Mouse (Mus musculus): Measurements from ENCODE around the gene Ptcra. TPM values are rescaled to one million over a fixed set of nuclear protein-coding genes. Genes with fewer than 3 reads are reported as not detected.

Ptcra gene
- total and polyA plus RNA-seq, 3 experiments, result 0.17 to 0.56 (median 0.34) TPM

DNA sequence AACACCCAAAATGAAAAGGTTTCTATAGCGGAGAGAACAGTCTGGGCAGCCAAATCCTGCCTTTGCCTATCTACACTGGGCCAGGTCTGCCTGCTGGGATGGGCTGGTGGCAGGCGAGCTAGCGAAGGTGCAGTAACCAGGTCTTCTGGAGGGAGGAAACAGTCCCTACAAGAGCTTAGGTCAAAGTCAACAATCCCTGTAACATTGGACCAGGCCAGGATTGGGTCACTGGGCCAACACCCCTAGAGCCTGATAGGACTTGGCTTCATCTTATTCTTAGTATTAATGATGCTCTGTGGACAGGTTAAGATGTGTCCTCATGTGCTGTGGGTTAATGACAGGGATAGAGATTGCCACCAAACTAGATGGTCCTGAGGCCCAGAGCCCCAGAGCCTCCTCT is 29.5 kb downstream of the Ptcra start:
- Histone ChIP-seq H3K4me1 (ENCODE audit: control insufficient read depth in 1 of 2, insufficient read depth in 2 of 2) (peaks cover 0 to 36% of the 10 kb centered on the region in 2 experiments; a peak in 2 of 4 replicates), H3K9ac (ENCODE audit: insufficient read depth, low read depth) (no peak overlapping the region), H3K4me3 (replicated peaks in 1 of 3; ENCODE audit: low read depth in 2 of 3, low read length in 2 of 3, poor library complexity in 1 of 3) (no peak overlapping the region), H3K4me2 (ENCODE audit: insufficient read depth, low read depth, poor library complexity, severe bottlenecking) (no peak overlapping the region), H3K9me3 (replicated peaks; ENCODE audit: low read length) (peaks cover 2% of the 10 kb centered on the region), H3K79me2 (replicated peaks; ENCODE audit: control insufficient read depth, extremely low read depth, insufficient read depth, poor library complexity, severe bottlenecking) (no peaks in the 10 kb centered on the region), H3K27me3 (replicated peaks) (no peaks in the 10 kb centered on the region), H3K36me3 (replicated peaks in 1 of 2; ENCODE audit: control insufficient read depth in 1 of 2, insufficient read depth in 1 of 2, low read length in 1 of 2) (peaks cover 34 to 54% of the 10 kb centered on the region in 2 experiments), H3K27ac (ENCODE audit: insufficient read depth, low read depth) (no peak overlapping the region)
- DNase-seq (ENCODE audit: extremely low read depth), result no peak
- 0 out of 2 replicates have a peak, but pooled peaks have one; percentile 2 for TF ChIP-seq CHD2 (IDR thresholded peaks at IDR 0.05; ENCODE audit: low read length)
- TF ChIP-seq SMC3 (IDR thresholded peaks at IDR 0.05; ENCODE audit: low read depth, low read length), result no peak
- no peak for TF ChIP-seq POLR2A (IDR thresholded peaks at IDR 0.05; ENCODE audit: low read depth, low read length)
- TF ChIP-seq ELF1 (IDR thresholded peaks at IDR 0.05; ENCODE audit: low read depth, low read length), result no peak
- TF ChIP-seq POLR2AphosphoS2 (IDR thresholded peaks at IDR 0.05; ENCODE audit: low read depth, low read length), result no peak
- no peak for TF ChIP-seq RAD21 (IDR thresholded peaks at IDR 0.05; ENCODE audit: low read depth, low read length)
- dilution Hi-C loops (cut with MboI; ENCODE audit: extremely low pct_ligation_motif_present, extremely low pct_unique_long_range_greater_than_20kb, low sequenced_read_pairs) (no loop called here), in situ Hi-C loops (cut with MboI; ENCODE audit: low pct_ligation_motif_present, low pct_unique_long_range_greater_than_20kb, low sequenced_read_pairs) (no loop called here)

DNA sequence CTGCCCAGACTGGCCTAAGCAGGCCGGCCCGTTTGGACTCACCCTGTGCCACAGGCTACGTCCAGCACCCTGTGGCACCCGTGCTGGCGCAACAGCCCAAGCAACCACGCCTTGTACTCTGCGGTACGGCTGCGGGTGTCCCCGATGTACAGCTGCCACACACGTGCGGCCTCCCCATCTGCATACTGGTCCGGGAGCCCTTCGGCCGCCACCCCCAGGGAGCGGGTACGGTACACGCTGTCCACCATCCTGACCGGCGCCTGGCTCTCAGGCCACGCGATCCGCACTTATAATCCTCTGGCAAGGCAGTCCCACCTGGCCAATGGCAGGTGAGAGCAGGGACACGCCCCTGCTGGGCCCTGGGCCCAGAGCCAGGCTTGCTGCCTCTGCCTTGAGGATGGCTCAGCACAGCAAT is 34.6 kb downstream of the Ptcra start, which contains the start of gene Gnmt:
Gnmt (minus strand) TSS at position 265 of the 415 bp plus-strand sequence.
- dilution Hi-C loops (cut with MboI; ENCODE audit: extremely low pct_ligation_motif_present, extremely low pct_unique_long_range_greater_than_20kb, low sequenced_read_pairs), result no loop called here
- Histone ChIP-seq H3K79me2 (replicated peaks; ENCODE audit: control insufficient read depth, extremely low read depth, insufficient read depth, poor library complexity, severe bottlenecking) (no peaks in the 10 kb centered on the region), H3K27ac (ENCODE audit: insufficient read depth, low read depth) (no peak within 1 kb of the TSS), H3K9ac (ENCODE audit: insufficient read depth, low read depth) (no peak within 1 kb of the TSS), H3K4me3 (replicated peaks in 1 of 3; ENCODE audit: low read depth in 2 of 3, low read length in 2 of 3, poor library complexity in 1 of 3) (no peak within 1 kb of the TSS), H3K27me3 (replicated peaks) (no peaks in the 10 kb centered on the region), H3K36me3 (replicated peaks in 1 of 2; ENCODE audit: control insufficient read depth in 1 of 2, insufficient read depth in 1 of 2, low read length in 1 of 2) (peaks cover 17 to 47% of the 10 kb centered on the region in 2 experiments), H3K4me2 (ENCODE audit: insufficient read depth, low read depth, poor library complexity, severe bottlenecking) (no peak within 1 kb of the TSS), H3K9me3 (replicated peaks; ENCODE audit: low read length) (no peaks in the 10 kb centered on the region), H3K4me1 (ENCODE audit: control insufficient read depth in 1 of 2, insufficient read depth in 2 of 2) (peaks cover 0 to 6% of the 10 kb centered on the region in 2 experiments; a peak in 2 of 4 replicates)
- no peak for DNase-seq (ENCODE audit: extremely low read depth)
- in situ Hi-C loops (cut with MboI; ENCODE audit: low pct_ligation_motif_present, low pct_unique_long_range_greater_than_20kb, low sequenced_read_pairs), result no loop called here
- TF ChIP-seq TCF12 (IDR thresholded peaks at IDR 0.05; ENCODE audit: low read depth, low read length) (no peak), GABPA (IDR thresholded peaks at IDR 0.05; ENCODE audit: insufficient replicate concordance, low read depth, low read length) (no peak), SIN3A (IDR thresholded peaks at IDR 0.05; ENCODE audit: low read length) (no peak), TBP (conservative IDR thresholded peaks at IDR 0.05; ENCODE audit: low read depth, low read length) (no peak), MAX (IDR thresholded peaks at IDR 0.05; ENCODE audit: low read length) (no peak), ETS1 (conservative IDR thresholded peaks at IDR 0.05; ENCODE audit: low read depth, low read length) (no peak), JUND (conservative IDR thresholded peaks at IDR 0.05; ENCODE audit: low read depth, low read length) (no peak), IRF4 (IDR thresholded peaks at IDR 0.05; ENCODE audit: low read depth, low read length) (no peak), E2F4 (IDR thresholded peaks at IDR 0.05; ENCODE audit: insufficient replicate concordance, low read depth, low read length) (no peak), ZMIZ1 (IDR thresholded peaks at IDR 0.05; ENCODE audit: low read depth, low read length) (no peak), CHD1 (IDR thresholded peaks at IDR 0.05; ENCODE audit: low read depth, low read length) (no peak), MYC (IDR thresholded peaks at IDR 0.05; ENCODE audit: low read depth, low read length) (no peak), USF2 (conservative IDR thresholded peaks at IDR 0.05; ENCODE audit: low read depth, low read length) (no peak)
